Mouse (Mus musculus) adrenal gland, adult 8-10 months (tissue): ENCODE measurements at regions not wholly inside any gene's neighbourhood (a gene's known extent, or its start where the extent isn't known, plus 50 kb on each side); places are given as distances from the start of the nearest gene placed in this dataset.

ENCODE experiments used
- DNase-seq: peaks from one replicate; pipeline ENCODE4 v3.0.0; 2022

DNA sequence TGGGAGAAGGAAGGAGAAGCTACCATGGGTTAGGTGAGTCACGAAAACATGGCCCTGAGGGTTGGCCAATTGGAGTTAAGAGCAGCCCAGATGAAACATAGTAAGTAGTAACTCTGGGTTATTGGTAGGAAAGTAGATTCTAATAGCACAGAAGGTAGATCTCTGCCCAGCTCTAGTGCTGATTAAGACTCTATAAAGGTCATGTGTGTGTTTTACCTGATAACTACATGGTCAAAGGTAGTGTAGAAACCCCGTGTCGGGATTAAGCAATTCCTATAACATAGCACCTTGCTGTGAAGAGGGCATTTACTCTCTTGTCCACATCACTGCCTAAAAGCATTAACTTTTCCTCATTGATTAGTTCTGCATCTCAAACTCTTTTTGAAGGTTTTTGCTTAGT, 89.0 kb upstream of the Fam241a start:
- DNase-seq = no peak

DNA sequence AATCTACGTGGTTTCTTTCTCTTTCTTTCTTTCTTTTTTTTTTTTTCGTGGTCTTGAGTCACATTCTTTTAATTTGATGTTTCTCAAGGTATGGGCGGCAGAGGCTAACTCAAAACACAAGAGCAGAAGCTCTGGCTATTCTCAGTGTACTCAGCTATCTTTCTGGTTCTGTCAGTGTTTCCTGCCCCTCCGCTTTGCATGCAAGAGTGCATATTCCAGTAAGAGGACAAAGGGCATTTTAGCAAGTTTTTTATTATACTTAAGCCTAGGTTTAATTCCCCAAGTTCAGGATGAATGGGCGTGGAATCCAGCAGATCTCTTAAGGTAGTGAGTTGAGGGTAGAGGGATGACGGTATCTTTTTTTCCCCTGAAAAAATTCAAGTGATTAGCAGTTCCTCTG, 81.1 kb upstream of the Fam241a start:
- no peak for DNase-seq

- DNase-seq = peak; percentile 12
Measured at GRCm38 (mm10) chr3:127970891-127971290, 74.8 kb upstream of the Fam241a start.

GRCm38 (mm10) chr3:127967170-127967569, 71.0 kb upstream of the Fam241a start:
- DNase-seq = no peak

GRCm38 (mm10) chr3:127966214-127966613, 70.1 kb upstream of the Fam241a start:
- no peak for DNase-seq

DNA sequence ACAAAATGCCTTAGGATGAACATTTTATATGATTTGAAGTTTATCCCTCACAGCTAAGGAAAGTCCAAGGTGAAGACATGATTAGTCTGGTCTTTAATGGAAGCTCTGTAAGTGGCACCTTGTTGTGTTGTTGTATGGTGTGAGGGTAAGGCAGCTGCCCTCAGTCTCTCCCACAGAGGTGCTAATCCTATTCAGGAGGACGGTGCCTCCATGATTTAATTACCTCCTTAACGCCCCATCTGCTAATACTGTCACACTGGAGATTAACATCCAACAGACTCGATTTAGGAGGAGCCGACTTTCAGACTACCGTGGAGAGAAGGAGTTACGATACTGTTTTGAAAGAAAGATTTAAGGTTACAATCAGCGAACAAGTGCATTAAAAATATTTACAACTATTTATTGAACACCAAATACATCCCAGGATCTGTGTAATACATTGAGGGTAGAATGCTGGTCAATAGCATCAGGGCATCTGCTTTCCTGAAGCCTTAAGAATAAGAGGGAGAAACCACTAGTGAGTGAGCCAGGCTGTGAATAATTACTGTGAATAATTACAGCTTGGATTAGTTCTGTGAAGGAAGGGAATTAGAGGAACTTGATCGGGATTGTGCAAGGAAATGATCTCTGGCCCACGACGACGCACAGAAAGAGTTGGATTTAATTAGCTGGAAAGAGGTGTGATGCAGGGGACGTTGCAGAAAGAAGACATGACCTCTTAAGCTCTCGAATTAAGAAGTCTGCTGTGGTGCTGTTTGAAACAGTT, 63.0 kb upstream of the Fam241a start:
- DNase-seq = no peak

DNA sequence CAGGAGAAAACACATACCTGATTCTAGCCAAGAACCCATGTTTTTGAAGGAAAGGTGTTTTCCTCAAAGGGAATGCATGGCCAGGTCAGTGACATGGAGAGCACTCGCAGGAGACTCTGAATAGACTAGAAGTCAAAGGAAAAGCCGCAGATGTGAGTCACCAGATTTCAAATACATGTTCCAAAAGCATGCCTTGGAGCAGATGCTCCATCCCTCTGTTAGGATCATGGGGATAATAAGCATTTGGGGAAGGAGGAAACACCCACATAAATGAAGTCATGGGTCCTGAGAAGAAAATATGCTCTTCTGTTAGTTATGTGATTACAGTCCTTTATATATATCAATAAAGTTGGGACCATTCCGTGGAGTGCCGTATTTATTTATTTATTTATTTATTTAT, 58.7 kb upstream of the Fam241a start:
- no peak for DNase-seq

GRCm38 (mm10) chr3:127953610-127954009, 57.5 kb upstream of the Fam241a start:
- DNase-seq = no peak

DNA sequence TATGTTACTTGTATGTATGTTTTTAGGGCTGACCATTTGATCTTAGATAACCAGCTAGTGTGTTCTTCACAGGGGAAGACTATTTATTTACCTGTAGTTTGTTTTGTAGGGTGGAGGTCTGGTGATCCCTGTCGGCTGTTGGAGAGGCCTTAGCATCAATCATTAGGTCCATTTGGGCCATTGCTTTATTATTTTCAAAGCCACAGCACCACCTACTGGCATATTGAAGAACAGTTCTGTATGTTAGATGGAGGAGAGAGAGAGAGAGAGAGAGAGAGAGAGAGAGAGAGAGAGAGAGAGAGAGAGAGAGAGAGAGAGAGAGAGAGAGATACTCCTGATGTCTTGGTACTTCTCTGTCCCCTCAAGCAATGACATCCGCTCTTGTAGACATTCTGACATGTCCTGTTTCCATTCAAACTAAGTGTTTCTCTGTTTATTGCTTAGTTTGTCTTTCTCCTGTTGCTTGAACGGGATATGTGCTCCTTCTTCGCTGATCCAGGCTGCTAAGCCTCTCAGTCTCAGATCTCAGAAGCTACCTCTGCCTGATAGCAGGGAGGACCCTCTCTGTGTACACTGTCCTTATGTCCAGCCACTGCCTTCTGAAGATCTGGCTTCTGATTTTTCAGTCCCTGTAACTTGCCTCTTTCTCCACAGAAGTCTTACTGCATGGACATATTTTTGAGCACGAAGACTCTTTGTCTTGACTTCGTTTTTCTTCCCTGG, 52.9 kb upstream of the Fam241a start:
- no peak for DNase-seq

DNA sequence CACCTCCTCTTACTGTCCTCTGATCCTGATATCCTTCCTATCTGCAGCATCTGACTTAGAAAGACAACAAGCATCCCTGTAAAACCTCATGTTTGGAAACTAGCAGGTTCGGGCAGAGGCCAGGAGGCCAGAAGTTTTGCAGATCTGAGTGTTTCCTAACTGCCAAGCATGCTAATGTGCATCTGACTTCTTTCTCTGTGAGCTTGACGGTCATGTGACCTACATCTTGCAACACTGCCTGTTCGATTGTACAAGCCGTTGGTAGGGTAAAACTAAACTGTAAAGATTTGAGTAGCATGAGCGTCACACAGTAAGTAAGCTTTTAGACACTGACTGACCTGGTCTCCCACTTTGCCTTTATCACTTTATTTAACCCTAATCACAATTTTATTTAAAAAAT, 52.2 kb upstream of the Fam241a start:
- DNase-seq = no peak
